Mouse (Mus musculus) small intestine, adult 2 months (tissue): Measurements from ENCODE around the gene Klk11. TPM values are rescaled to one million over a fixed set of nuclear protein-coding genes. Genes with fewer than 3 reads are reported as not detected.

Source experiments
- H3K27ac ChIP-seq: fragments of 200-500 bp; 2 replicates; pipeline ENCODE4 v1.5.1; 2012; ENCODE audit warnings: low read depth, low read length, control low read depth, inconsistent platforms; ENCODE audit not compliant: insufficient read depth
- H3K27me3 ChIP-seq: fragments of 200-500 bp; 2 replicates; pipeline ENCODE4 v1.6.1; 2012; ENCODE audit warnings: mild to moderate bottlenecking, moderate library complexity, low read length, inconsistent platforms; ENCODE audit not compliant: control insufficient read depth, insufficient read depth
- H3K36me3 ChIP-seq: fragments of 200-500 bp; 2 replicates; pipeline ENCODE4 v1.6.1; 2012; ENCODE audit warnings: mild to moderate bottlenecking, low read length, control low read depth, inconsistent platforms; ENCODE audit not compliant: control insufficient read depth, insufficient read depth
- H3K4me1 ChIP-seq: fragments of 200-500 bp; 2 replicates; pipeline ENCODE4 v1.6.1; 2012; ENCODE audit warnings: low read length, inconsistent platforms, mixed read lengths; ENCODE audit not compliant: control insufficient read depth, insufficient read depth, insufficient read length
- H3K4me3 ChIP-seq: fragments of 200-500 bp; 2 replicates; pipeline ENCODE4 v1.5.1; 2012; ENCODE audit warnings: low read depth, mild to moderate bottlenecking, control low read depth, inconsistent platforms, low read length, moderate library complexity
- CTCF ChIP-seq: fragments of 200-500 bp; IDR thresholded peaks from 2 replicates; pipeline ENCODE4 v1.5.1; 2012; ENCODE audit warnings: low read depth, mild to moderate bottlenecking, control low read depth, inconsistent platforms, low read length, moderate library complexity, mixed read lengths; ENCODE audit not compliant: insufficient replicate concordance, insufficient read length; ENCODE audit errors: extremely low read depth
- POLR2A ChIP-seq: fragments of 200-500 bp; IDR thresholded peaks from 2 replicates; pipeline ENCODE4 v1.6.1; 2012; ENCODE audit warnings: low read depth, mild to moderate bottlenecking, control low read depth, inconsistent platforms, low read length, moderate library complexity
- WGBS: fragments of 180-500 bp; shearing (Covaris S2); methylation state at CpG from one replicate; pipeline ENCODE4 v1.1.7; 2018; 5-methylcytosine and 5-hydroxymethylcytosine counted together
- polyA plus RNA-seq: library from polyadenylated mRNA; depleted of rRNA; stranded (reverse); fragments of >200 nt; gene quantifications from 2 replicates; pipeline ENCODE4 v1.2.3, GENCODE M21; 2012

Gene Klk11
- polyA plus RNA-seq, 1 experiment = not detected

GRCm38 (mm10) chr7:43771916-43772315 is 2.5 kb upstream of the Klk11 start:
- 89% methylated on average over 6 of the region's 6 CpGs for WGBS
- Histone ChIP-seq H3K36me3 (no peaks in the 10 kb centered on the region), H3K27me3 (no peaks in the 10 kb centered on the region), H3K4me1 (no peaks in the 10 kb centered on the region), H3K4me3 (no peak overlapping the region), H3K27ac (no peak overlapping the region)
- TF ChIP-seq POLR2A (no peak), CTCF (no peak)

DNA sequence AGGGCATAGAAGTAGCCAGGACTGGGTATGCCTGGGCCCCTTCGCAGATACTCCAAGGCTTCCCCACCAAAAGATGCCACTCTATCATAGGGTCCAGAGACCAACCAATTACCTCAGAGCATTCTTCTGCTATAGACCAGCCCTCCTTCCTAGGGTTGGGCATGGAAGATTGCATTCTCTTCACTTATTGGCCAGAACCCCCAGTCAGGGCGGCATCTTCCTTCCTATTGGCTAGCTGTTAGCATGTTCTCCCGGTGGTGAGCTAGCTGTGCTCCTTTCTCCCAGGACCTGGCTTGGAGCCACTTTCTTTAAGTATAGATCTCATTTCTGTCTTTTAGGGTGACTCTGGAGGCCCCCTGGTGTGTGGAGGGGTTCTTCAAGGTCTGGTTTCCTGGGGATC is 1.5 kb upstream of the Klk11 start:
- TF ChIP-seq POLR2A = no peak
- no peak for TF ChIP-seq CTCF
- no peak overlapping the region for H3K4me3 ChIP-seq
- H3K36me3 ChIP-seq = no peaks in the 10 kb centered on the region
- H3K4me1 ChIP-seq = no peaks in the 10 kb centered on the region
- no peak overlapping the region for H3K27ac ChIP-seq
- no peaks in the 10 kb centered on the region for H3K27me3 ChIP-seq
- 70% methylated on average over 3 of the region's 3 CpGs for WGBS

DNA sequence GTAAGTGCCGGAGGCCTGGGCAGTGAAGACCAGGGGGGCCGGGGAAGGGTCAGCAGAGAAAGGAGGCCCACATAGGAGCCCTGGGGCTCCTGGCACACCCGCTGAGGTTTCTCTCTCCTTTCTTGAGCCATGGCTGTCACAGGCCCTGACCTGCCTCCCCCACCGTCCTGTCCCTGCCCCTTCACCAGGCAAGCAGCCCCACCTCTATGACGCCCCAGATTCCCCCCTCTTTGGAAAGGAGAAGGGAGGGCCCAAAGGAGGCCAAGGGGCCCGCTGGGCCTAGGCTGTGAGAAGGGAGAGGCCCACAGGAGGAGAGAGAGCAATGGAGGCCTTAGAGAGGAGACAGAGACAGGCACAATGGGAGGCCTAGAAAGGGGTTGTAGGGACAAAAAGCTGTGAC is 398 bp downstream of the Klk11 start:
- no peaks in the 10 kb centered on the region for H3K36me3 ChIP-seq
- no peak overlapping the region for H3K27ac ChIP-seq
- TF ChIP-seq POLR2A (no peak), CTCF (no peak)
- H3K4me1 ChIP-seq = no peaks in the 10 kb centered on the region
- WGBS = 50% methylated on average over 6 of the region's 6 CpGs
- no peaks in the 10 kb centered on the region for H3K27me3 ChIP-seq
- H3K4me3 ChIP-seq = no peak overlapping the region

GRCm38 (mm10) chr7:43775311-43776057 is 1.1 kb downstream of the Klk11 start:
- 49% methylated on average over 7 of the region's 7 CpGs for WGBS
- Histone ChIP-seq H3K36me3 (no peaks in the 10 kb centered on the region), H3K27ac (no peak overlapping the region), H3K4me3 (no peak overlapping the region), H3K4me1 (no peaks in the 10 kb centered on the region), H3K27me3 (no peaks in the 10 kb centered on the region)
- TF ChIP-seq CTCF = no peak
- no peak for TF ChIP-seq POLR2A

DNA sequence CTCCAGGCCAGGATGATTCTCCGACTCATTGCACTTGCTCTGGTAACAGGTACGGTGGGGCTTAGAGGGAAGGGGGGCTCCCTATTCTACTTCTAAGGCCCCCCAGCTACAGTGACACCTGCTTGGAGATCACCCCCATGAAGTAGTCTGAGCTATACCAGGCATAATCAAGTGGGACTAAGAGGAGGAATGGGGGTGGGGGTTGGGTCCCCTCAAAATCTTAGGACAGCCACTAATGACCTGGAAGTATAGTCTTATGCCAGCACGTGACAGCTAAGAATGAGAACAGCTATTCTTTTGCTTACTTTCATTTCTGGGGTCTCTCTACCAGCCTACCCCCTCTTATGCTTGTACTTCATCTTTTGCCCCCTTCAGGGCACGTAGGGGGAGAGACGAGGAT is 2.1 kb downstream of the Klk11 start:
- 83% methylated on average over 5 of the region's 5 CpGs for WGBS
- H3K27ac ChIP-seq = no peak overlapping the region
- TF ChIP-seq POLR2A (no peak), CTCF (no peak)

GRCm38 (mm10) chr7:43777423-43777822 is 3.0 kb downstream of the Klk11 start:
- 88% methylated on average over 12 of the region's 12 CpGs for WGBS
- Histone ChIP-seq H3K4me3 (no peak overlapping the region), H3K27me3 (no peaks in the 10 kb centered on the region), H3K4me1 (no peaks in the 10 kb centered on the region), H3K27ac (no peak overlapping the region), H3K36me3 (no peaks in the 10 kb centered on the region)
- no peak for TF ChIP-seq POLR2A
- TF ChIP-seq CTCF = no peak

More for the DNA sequence above, 2.1 kb downstream of the Klk11 start:
- Histone ChIP-seq H3K36me3 (no peaks in the 10 kb centered on the region), H3K27me3 (no peaks in the 10 kb centered on the region), H3K4me3 (no peak overlapping the region), H3K4me1 (no peaks in the 10 kb centered on the region)

DNA sequence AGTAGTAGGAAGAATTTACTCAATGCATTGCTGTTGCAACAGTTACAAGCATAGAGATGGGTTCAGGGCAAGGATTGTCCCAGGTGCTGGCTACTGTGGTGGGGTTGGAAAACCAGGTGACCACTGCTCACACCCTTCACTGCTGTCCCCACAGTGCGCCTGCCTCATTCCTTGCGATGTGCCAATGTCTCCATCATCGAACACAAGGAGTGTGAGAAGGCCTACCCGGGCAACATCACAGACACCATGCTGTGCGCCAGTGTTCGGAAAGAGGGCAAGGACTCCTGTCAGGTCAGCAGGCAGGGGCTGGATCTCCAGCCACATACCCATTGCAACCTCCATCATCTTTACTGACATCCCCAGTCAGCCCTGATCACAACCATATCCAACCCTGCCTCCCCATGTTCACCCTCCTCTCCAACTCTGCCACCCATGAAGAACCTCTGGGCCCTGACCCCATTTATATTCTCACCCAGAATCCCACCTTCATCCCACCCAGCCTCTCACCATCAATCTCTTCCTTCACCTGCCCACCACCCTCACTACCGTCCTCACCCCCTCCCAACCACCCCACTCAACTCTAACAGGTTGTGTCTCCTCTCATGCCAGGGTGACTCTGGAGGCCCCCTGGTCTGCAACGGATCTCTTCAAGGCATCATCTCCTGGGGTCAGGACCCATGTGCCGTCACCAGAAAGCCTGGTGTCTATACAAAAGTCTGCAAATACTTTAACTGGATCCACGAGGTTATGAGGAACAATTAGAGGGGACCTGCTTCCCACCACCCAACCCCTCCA is 4.0 kb downstream of the Klk11 start:
- Histone ChIP-seq H3K4me3 (no peak overlapping the region), H3K36me3 (no peaks in the 10 kb centered on the region), H3K27ac (no peak overlapping the region), H3K27me3 (no peaks in the 10 kb centered on the region), H3K4me1 (0 out of 2 replicates have a peak, but pooled peaks cover 2% of the 10 kb centered on the region)
- 90% methylated on average over 10 of the region's 10 CpGs for WGBS
- TF ChIP-seq CTCF = no peak
- TF ChIP-seq POLR2A = no peak
